Mouse (Mus musculus): ENCODE data around the gene Clns1a. TPM values are rescaled to one million over a fixed set of nuclear protein-coding genes. Genes with fewer than 3 reads are reported as not detected.

Gene Clns1a
- polyA plus RNA-seq, 1 experiment, result 28.6 TPM

DNA sequence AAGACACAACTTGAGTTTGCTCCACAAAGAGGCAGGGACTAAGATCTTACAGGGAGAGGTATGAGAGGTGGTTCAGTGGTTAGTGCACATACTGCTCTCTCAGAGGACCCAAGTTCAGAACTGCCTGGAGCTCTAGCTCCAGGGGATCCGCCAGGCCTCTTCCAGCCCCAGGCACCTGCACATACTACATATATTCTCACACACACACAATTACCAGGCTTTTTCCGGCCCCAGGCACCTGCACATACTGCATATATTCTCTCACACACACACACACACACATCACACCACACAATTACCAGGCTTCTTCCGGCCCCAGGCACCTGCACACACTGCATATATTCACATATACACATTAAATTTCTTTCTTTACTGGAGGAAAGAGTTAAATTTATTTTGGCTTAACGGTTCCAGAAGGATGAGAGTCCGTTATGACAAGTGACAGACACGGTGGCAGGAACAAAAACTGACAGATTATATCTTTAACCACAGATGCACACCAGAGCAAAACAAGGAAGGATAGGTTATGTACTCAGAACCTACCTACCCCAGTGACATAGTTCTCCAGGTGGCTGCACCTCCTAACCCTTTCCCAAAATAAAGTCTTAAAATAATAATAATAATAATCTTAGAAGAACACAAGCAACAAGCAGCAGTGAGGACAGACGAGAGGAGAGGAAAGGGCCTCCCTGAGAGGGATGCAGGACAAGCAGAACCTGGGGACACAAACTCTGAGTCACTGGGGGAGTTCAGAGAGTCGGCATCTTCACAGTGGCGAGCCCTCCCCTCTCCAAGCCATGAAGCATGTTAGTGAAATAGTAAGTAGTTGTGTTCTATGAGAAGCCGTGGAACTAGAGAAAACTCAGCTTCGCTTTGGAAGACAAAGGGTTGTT, 27.5 kb downstream of the Clns1a start:
- no peaks in the 10 kb centered on the region for H3K9me3 ChIP-seq
- no peaks in the 10 kb centered on the region for H3K27me3 ChIP-seq (replicated peaks)
- TF ChIP-seq GATA1 (IDR thresholded peaks at IDR 0.05; ENCODE audit: borderline replicate concordance, low read length) (no peak), FLI1 (IDR thresholded peaks at IDR 0.05; ENCODE audit: low read length) (no peak)
- no peaks in the 10 kb centered on the region; the same call in none of the 2 replicates for H3K4me1 ChIP-seq
- H3K36me3 ChIP-seq (replicated peaks; ENCODE audit: low read length), result peaks cover 76% of the 10 kb centered on the region
- H3K4me3 ChIP-seq (replicated peaks), result no peak overlapping the region

DNA sequence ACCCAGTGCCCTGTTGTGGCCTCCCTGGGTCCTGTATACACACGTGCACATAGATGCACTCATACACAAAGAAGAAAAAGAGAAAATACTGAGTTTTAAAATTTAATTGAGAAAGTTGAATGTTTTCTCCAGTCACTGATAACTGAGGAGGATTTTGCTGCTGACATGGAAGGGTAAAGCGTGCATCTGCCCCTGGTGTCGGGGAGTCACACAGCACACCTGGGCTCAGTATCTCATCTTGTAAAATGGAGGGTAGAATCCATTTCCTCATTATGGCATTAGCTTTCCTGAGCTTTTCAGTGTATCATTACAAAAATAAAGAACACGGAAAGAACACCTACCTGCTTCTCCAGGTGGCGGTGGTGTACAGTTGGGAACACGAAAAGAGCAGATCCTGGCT, 29.0 kb downstream of the Clns1a start:
- TF ChIP-seq FLI1 (IDR thresholded peaks at IDR 0.05; ENCODE audit: low read length), result no peak
- TF ChIP-seq GATA1 (IDR thresholded peaks at IDR 0.05; ENCODE audit: borderline replicate concordance, low read length), result no peak
- Histone ChIP-seq H3K4me3 (replicated peaks) (no peak overlapping the region), H3K4me1 (peaks cover 8% of the 10 kb centered on the region), H3K36me3 (replicated peaks; ENCODE audit: low read length) (peaks cover 61% of the 10 kb centered on the region), H3K27me3 (replicated peaks) (no peaks in the 10 kb centered on the region), H3K9me3 (no peaks in the 10 kb centered on the region)

DNA sequence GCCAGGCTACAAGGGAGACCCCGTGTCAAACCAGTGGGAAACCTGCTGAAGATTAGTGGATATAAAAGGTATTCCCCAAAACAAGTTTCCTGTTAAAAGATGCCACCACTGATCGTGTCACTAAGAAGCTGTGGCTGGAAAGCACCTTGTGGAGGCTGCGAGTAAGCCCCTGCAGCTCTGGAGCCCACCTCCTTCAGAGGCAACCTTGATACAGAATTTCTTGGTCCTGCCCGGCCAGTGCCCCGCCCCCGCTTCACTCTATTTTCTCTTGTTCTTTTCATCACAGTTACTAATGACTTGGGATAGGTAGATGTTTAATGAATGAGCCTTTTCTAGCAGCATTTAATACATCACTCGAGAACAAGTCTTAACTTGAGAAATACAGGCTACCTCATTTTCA, 29.6 kb downstream of the Clns1a start:
- no peaks in the 10 kb centered on the region for H3K27me3 ChIP-seq (replicated peaks)
- no peak overlapping the region for H3K4me3 ChIP-seq (replicated peaks)
- H3K4me1 ChIP-seq, result peaks cover 8% of the 10 kb centered on the region
- TF ChIP-seq FLI1 (IDR thresholded peaks at IDR 0.05; ENCODE audit: low read length), result no peak
- TF ChIP-seq GATA1 (IDR thresholded peaks at IDR 0.05; ENCODE audit: borderline replicate concordance, low read length), result no peak
- peaks cover 54% of the 10 kb centered on the region for H3K36me3 ChIP-seq (replicated peaks; ENCODE audit: low read length)
- no peaks in the 10 kb centered on the region for H3K9me3 ChIP-seq

DNA sequence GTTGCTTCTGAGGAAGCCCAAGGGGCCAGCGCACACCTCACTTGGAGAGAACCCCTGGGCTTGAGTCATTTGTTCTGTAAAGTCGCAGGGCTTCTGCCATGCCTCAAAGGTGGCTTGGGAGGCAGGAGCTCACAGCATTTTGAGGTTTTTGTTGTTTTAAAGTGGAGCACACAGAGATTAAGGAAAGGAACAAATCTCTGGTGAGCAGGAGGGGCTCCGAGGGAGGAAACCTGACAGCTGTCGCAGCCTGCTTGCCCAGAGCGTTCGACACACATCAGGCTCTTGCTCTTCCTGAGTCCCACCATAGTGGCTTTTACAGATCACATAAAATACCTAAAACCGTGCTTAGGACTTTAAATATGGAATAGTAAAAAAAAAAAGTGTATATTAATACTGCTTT, 30.3 kb downstream of the Clns1a start:
- Histone ChIP-seq H3K36me3 (replicated peaks; ENCODE audit: low read length) (peaks cover 51% of the 10 kb centered on the region), H3K4me1 (peaks cover 12% of the 10 kb centered on the region)
- TF ChIP-seq FLI1 (IDR thresholded peaks at IDR 0.05; ENCODE audit: low read length), result no peak
- no peak for TF ChIP-seq GATA1 (IDR thresholded peaks at IDR 0.05; ENCODE audit: borderline replicate concordance, low read length)

DNA sequence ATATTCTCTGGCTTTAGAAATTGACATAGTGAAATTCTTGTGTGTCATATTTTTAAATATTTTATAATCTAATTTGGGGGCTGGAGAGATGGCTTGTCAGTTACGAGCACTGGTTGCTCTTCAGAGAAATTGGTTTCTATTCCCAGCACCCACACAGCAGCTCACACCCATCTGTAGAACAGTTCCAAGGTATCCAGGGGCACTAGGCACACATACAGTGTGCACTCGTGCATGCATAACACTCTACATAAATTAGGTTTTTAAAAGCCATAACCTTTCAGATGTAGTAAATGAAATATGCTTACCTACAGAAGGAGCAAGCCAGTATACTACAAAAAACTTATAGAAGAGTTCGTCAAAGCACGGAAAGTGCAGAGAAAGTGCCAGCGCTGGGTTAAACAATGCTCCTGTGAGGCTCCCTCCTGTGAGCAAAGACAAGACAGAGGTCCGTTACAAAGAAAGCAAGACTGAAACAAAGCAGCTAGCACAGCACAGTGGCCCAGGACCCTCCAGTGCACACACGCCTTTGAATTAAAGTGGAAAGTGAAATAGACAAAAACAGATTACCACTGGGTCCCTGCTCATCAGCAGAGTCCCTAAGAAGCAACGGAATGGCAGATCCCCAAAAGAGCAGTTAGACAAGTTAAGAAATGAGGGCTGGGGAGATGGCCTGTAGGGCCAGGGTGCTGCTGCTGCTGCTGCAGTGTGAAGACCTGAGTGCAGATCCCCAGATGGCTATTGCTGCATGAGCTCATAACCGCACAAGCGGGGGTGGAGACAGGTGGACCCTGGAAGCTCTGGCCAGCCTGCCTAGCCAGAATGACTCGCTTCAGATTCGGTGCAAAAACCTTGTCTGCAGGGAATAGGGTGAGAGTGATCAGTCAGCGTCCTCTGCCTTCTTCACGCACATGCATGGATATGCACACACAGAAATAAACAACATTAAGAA, 32.5 kb downstream of the Clns1a start:
- no peak overlapping the region for H3K4me3 ChIP-seq (replicated peaks)
- no peaks in the 10 kb centered on the region for H3K9me3 ChIP-seq
- H3K4me1 ChIP-seq, result peaks cover 18% of the 10 kb centered on the region
- H3K36me3 ChIP-seq (replicated peaks; ENCODE audit: low read length), result peaks cover 31% of the 10 kb centered on the region
- H3K27me3 ChIP-seq (replicated peaks), result no peaks in the 10 kb centered on the region
- TF ChIP-seq FLI1 (IDR thresholded peaks at IDR 0.05; ENCODE audit: low read length) (no peak), GATA1 (IDR thresholded peaks at IDR 0.05; ENCODE audit: borderline replicate concordance, low read length) (no peak)

More for the DNA sequence above, 30.3 kb downstream of the Clns1a start:
- no peak overlapping the region for H3K4me3 ChIP-seq (replicated peaks)
- H3K9me3 ChIP-seq, result no peaks in the 10 kb centered on the region
- H3K27me3 ChIP-seq (replicated peaks), result no peaks in the 10 kb centered on the region

DNA sequence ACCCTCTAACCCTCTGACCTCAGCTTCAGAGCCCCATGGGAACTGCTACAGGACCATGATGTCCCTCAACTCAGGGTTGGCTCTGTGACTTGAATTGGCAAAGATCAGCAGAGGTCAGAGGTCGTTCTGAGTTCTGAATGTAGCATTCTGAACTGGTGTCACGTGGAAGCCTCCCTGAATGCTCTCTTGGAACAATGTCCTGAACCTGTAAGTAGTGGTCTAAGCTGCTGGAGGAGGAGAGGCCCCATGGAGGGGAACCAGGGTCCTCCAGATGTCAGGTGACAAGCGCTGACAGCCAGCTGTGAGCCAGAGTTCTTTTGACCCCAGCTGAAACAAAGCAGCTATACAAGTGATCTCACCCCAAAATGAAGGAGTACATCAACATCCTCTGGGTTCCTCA, 34.0 kb downstream of the Clns1a start:
- H3K4me1 ChIP-seq, result peaks cover 24% of the 10 kb centered on the region
- TF ChIP-seq FLI1 (IDR thresholded peaks at IDR 0.05; ENCODE audit: low read length), result no peak
- TF ChIP-seq GATA1 (IDR thresholded peaks at IDR 0.05; ENCODE audit: borderline replicate concordance, low read length), result no peak
- no peaks in the 10 kb centered on the region for H3K9me3 ChIP-seq
- no peaks in the 10 kb centered on the region for H3K27me3 ChIP-seq (replicated peaks)
- peaks cover 20% of the 10 kb centered on the region for H3K36me3 ChIP-seq (replicated peaks; ENCODE audit: low read length)
- H3K4me3 ChIP-seq (replicated peaks), result no peak overlapping the region

DNA sequence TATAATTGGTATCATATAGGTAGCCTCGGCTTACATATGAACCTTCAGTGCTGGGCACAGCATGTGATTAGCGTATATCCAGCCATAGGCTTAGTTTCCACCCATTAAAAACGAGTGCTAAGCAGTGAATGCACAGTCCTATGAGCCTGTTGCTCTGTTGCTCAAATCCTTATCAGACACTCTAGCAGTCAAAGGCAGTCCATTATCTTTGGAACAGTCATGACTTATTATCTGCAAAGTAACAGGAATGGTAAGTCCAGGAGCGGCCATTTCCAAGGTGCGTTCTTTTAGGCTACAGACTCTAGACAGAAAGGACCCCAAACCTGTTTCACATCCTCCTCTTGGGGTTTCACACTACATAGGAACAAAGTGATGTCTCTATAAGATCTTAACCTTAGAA, 37.2 kb downstream of the Clns1a start:
- Histone ChIP-seq H3K36me3 (replicated peaks; ENCODE audit: low read length) (no peaks in the 10 kb centered on the region), H3K9me3 (no peaks in the 10 kb centered on the region), H3K27me3 (replicated peaks) (peaks cover 3% of the 10 kb centered on the region), H3K4me1 (peaks cover 52% of the 10 kb centered on the region), H3K4me3 (replicated peaks) (no peak overlapping the region)
- TF ChIP-seq GATA1 (IDR thresholded peaks at IDR 0.05; ENCODE audit: borderline replicate concordance, low read length), result no peak
- no peak for TF ChIP-seq FLI1 (IDR thresholded peaks at IDR 0.05; ENCODE audit: low read length)

DNA sequence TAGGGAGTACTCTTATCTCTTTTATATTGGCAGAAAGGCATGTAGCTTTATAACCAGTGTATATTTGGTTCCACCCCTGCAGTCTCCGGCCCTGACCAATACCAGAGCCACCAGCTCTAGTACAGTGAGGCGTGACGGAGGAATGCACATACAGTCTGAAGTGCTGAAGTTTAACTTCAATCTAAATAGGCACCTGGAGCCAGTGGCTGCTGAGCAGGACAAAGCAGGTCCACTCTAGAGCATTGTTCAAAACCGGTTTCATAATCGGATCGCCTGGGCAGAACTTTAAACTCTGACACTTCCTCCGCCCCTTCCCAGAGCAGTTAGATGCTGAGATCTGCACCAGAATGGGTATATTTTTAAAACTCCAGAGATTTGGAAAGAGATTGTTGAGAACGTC, 38.6 kb downstream of the Clns1a start:
- no peaks in the 10 kb centered on the region for H3K9me3 ChIP-seq
- no peak for TF ChIP-seq FLI1 (IDR thresholded peaks at IDR 0.05; ENCODE audit: low read length)
- no peak for TF ChIP-seq GATA1 (IDR thresholded peaks at IDR 0.05; ENCODE audit: borderline replicate concordance, low read length)
- peaks cover 51% of the 10 kb centered on the region for H3K4me1 ChIP-seq
- no peaks in the 10 kb centered on the region for H3K36me3 ChIP-seq (replicated peaks; ENCODE audit: low read length)
- peaks cover 3% of the 10 kb centered on the region for H3K27me3 ChIP-seq (replicated peaks)
- no peak overlapping the region for H3K4me3 ChIP-seq (replicated peaks)

DNA sequence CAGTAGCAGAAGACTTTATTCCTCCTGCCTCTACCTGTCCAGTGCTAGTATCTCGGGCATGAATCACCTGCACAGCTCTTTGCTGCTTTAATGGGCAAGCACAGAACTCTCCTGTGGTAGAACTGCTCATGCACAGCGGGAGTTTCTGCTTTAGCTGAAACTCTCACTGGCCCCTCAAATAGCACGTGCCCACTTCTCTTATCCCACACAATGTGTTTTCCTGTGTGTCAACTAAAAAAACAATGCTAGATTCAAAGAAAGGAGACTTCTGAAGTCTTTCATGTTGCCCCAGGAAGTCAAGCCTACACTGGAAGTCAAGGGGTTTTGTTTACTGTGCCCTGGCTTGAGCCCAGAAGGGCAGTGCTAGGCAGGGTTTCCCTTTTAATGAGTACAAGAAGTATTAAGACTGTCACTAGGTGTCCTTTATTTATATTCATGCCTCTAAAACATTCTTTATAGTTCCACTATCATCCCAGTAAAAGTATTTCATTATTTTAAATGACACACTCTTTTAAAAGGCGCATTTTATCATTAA, 39.5 kb downstream of the Clns1a start:
- Histone ChIP-seq H3K4me1 (peaks cover 56% of the 10 kb centered on the region), H3K4me3 (replicated peaks) (peak overlapping the region; percentile 28), H3K27me3 (replicated peaks) (peaks cover 3% of the 10 kb centered on the region), H3K9me3 (no peaks in the 10 kb centered on the region), H3K36me3 (replicated peaks; ENCODE audit: low read length) (no peaks in the 10 kb centered on the region)
- TF ChIP-seq GATA1 (IDR thresholded peaks at IDR 0.05; ENCODE audit: borderline replicate concordance, low read length) (no peak), FLI1 (IDR thresholded peaks at IDR 0.05; ENCODE audit: low read length) (no peak)

All from megakaryocyte, embryonic 14.5 days (primary cell).